Mouse (Mus musculus) embryo, embryonic 11 days (tissue): ENCODE results near the gene Atg2a.

ENCODE experiments used
- DNase-seq: peaks from one replicate; pipeline ENCODE4 v3.0.0-alpha.2; 2015

The Atg2a gene

GRCm38 (mm10) chr19:6247526-6248300 is 6.2 kb downstream of the Atg2a start:
- no peak for DNase-seq

GRCm38 (mm10) chr19:6253021-6253420 is 11.6 kb downstream of the Atg2a start:
- DNase-seq = no peak

- peak; percentile 56 for DNase-seq
Observed at GRCm38 (mm10) chr19:6260428-6260827, 19.0 kb downstream of the Atg2a start.

GRCm38 (mm10) chr19:6260946-6261345 is 19.5 kb downstream of the Atg2a start:
- DNase-seq = no peak

- DNase-seq = no peak
Observed at GRCm38 (mm10) chr19:6261379-6261778, 19.9 kb downstream of the Atg2a start.

GRCm38 (mm10) chr19:6262222-6262621 is 20.8 kb downstream of the Atg2a start:
- peak; percentile 58 for DNase-seq

GRCm38 (mm10) chr19:6262839-6263433 is 21.5 kb downstream of the Atg2a start:
- DNase-seq = no peak

- no peak for DNase-seq
Observed at GRCm38 (mm10) chr19:6264200-6264599, 22.7 kb downstream of the Atg2a start.

- no peak for DNase-seq
Observed at GRCm38 (mm10) chr19:6264945-6265344, 23.5 kb downstream of the Atg2a start.

GRCm38 (mm10) chr19:6265727-6266182 is 24.3 kb downstream of the Atg2a start:
- no peak for DNase-seq

GRCm38 (mm10) chr19:6267306-6268169 is 26.1 kb downstream of the Atg2a start:
- no peak for DNase-seq

- peak; percentile 89 for DNase-seq
Observed at GRCm38 (mm10) chr19:6268170-6268528, 26.7 kb downstream of the Atg2a start.

GRCm38 (mm10) chr19:6268670-6269132 is 27.2 kb downstream of the Atg2a start:
- no peak for DNase-seq

GRCm38 (mm10) chr19:6269798-6270475 is 28.5 kb downstream of the Atg2a start:
- no peak for DNase-seq

- DNase-seq = no peak
Observed at GRCm38 (mm10) chr19:6270661-6271060, 29.2 kb downstream of the Atg2a start.

- DNase-seq = no peak
Observed at GRCm38 (mm10) chr19:6271206-6271605, 29.7 kb downstream of the Atg2a start.

- DNase-seq = no peak
Observed at GRCm38 (mm10) chr19:6272053-6272452, 30.6 kb downstream of the Atg2a start.

- DNase-seq = no peak
Observed at GRCm38 (mm10) chr19:6272738-6273137, 31.3 kb downstream of the Atg2a start.

GRCm38 (mm10) chr19:6273592-6273991 is 32.1 kb downstream of the Atg2a start:
- DNase-seq = no peak

- DNase-seq = no peak
Observed at GRCm38 (mm10) chr19:6273998-6274608, 32.6 kb downstream of the Atg2a start.

- peak; percentile 41 for DNase-seq
Observed at GRCm38 (mm10) chr19:6275740-6276389, 34.4 kb downstream of the Atg2a start.
